Mouse (Mus musculus) forebrain, embryonic 12.5 days (tissue): ENCODE measurements around the gene Gpr3. TPM values are rescaled to one million over a fixed set of nuclear protein-coding genes. Genes with fewer than 3 reads are reported as not detected.
A peak's percentile ranks its signal among the peaks of the same experiment; 100 is the strongest.

Experiments
- ATAC-seq: fragments of 200-750 bp; cut with Nextera tagmentation; 2 replicates; pipeline ENCODE4 v1.8.0; 2017; ENCODE audit warnings: moderate TSS enrichment; ENCODE audit not compliant: low FRiP score
- H3K27ac ChIP-seq: fragments of 300-500 bp; sonication (generic); 2 replicates; pipeline ENCODE4 v1.5.1; 2016; ENCODE audit warnings: mild to moderate bottlenecking
- H3K27me3 ChIP-seq: fragments of 300-500 bp; sonication (generic); 2 replicates; pipeline ENCODE4 v1.6.1; 2016; ENCODE audit warnings: mild to moderate bottlenecking
- H3K36me3 ChIP-seq: fragments of 300-500 bp; sonication (generic); replicated peaks from 2 replicates; pipeline ENCODE4 v1.6.1; 2016; ENCODE audit warnings: mild to moderate bottlenecking
- H3K4me1 ChIP-seq: fragments of 300-500 bp; sonication (generic); 2 replicates; pipeline ENCODE4 v1.6.1; 2016
- H3K4me2 ChIP-seq: fragments of 300-500 bp; sonication (generic); 2 replicates; pipeline ENCODE4 v1.6.1; 2016; ENCODE audit warnings: mild to moderate bottlenecking, moderate library complexity
- H3K4me3 ChIP-seq: fragments of 300-500 bp; sonication (generic); replicated peaks from 2 replicates; pipeline ENCODE4 v1.5.1; 2016; ENCODE audit warnings: mild to moderate bottlenecking
- H3K9ac ChIP-seq: fragments of 300-500 bp; sonication (generic); 2 replicates; pipeline ENCODE4 v1.6.1; 2016; ENCODE audit warnings: mild to moderate bottlenecking
- H3K9me3 ChIP-seq: fragments of 300-500 bp; sonication (generic); 2 replicates; pipeline ENCODE4 v1.6.1; 2016
- WGBS: fragments of 180-500 bp; shearing (Covaris S2); methylation state at CpG from one replicate; pipeline ENCODE4 v1.1.7; 2016; 5-methylcytosine and 5-hydroxymethylcytosine counted together
- polyA plus RNA-seq: library from polyadenylated mRNA; unstranded; fragments of >200 nt; fragmentation: Nextera tagmentation; extraction: Ambion mirVana; gene quantifications from 2 replicates; pipeline ENCODE4 v1.2.1, GENCODE M21; 2016

Gene Gpr3
- polyA plus RNA-seq, 1 experiment from 2014 or later: 0.14 TPM

DNA sequence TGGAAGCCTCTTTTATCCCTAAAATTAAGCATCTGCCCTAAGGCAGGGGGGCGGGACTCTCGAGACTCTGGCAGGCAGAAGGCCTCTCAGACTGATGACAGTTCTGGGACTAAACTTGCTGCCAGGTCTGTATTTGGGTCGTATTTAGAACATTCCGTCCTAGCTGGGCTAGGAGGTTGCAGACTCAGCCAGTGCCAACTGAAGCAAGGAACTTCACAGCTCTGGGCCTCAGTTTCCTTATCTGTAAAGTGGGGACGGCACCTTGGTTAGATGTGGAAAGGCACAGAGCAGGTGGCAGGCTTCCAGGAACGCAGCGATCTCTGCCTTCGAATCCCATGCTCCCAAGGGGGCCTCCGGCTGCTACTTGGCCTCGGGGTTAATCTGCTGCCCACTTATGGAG lies 13.7 kb upstream of the Gpr3 start:
- Histone ChIP-seq H3K4me3 (no peak overlapping the region), H3K4me1 (peaks cover 3% of the 10 kb centered on the region; the same call in 1 of the 2 replicates), H3K4me2 (no peak overlapping the region), H3K9ac (no peak overlapping the region), H3K36me3 (no peaks in the 10 kb centered on the region), H3K27me3 (peaks cover 29% of the 10 kb centered on the region), H3K27ac (no peak overlapping the region), H3K9me3 (no peaks in the 10 kb centered on the region)
- WGBS: 77% methylated on average over 10 of the region's 10 CpGs
- ATAC-seq: no peak

GRCm38 (mm10) chr4:133223875-133224274 lies 11.5 kb upstream of the Gpr3 start:
- H3K27ac ChIP-seq: no peak overlapping the region

DNA sequence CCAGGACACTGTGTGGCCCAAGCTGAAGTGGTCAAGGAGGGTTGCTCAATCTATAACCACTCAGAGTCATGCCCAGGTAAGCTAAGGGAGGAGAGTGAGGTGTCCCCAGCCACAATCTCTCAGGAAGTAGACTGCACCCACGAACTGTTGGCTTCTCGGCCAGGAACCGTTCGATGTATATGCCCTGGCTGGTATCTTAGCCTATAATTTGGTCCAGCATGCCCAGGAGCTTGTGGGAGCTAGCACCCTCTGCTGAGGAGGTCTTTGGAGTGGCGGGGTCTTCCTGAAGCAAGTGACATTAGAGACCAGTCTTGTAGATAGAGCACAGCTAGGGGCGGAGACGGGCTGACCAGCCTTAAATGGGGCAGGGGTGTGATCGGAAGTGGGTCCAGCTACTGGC lies 9.4 kb upstream of the Gpr3 start:
- H3K4me2 ChIP-seq: no peak overlapping the region
- peaks cover 12% of the 10 kb centered on the region for H3K4me1 ChIP-seq
- H3K4me3 ChIP-seq: no peak overlapping the region
- no peak overlapping the region for H3K27ac ChIP-seq
- no peak overlapping the region for H3K9ac ChIP-seq
- no peak for ATAC-seq
- peaks cover 49% of the 10 kb centered on the region for H3K27me3 ChIP-seq
- no peaks in the 10 kb centered on the region for H3K36me3 ChIP-seq
- H3K9me3 ChIP-seq: no peaks in the 10 kb centered on the region
- 84% methylated on average over 8 of the region's 8 CpGs for WGBS

More at GRCm38 (mm10) chr4:133223875-133224274, 11.5 kb upstream of the Gpr3 start:
- Histone ChIP-seq H3K4me1 (peaks cover 9% of the 10 kb centered on the region), H3K4me2 (no peak overlapping the region), H3K4me3 (no peak overlapping the region), H3K9me3 (no peaks in the 10 kb centered on the region), H3K27me3 (peaks cover 49% of the 10 kb centered on the region), H3K9ac (no peak overlapping the region), H3K36me3 (no peaks in the 10 kb centered on the region)
- ATAC-seq: no peak
- 49% methylated on average over 5 of the region's 5 CpGs for WGBS

DNA sequence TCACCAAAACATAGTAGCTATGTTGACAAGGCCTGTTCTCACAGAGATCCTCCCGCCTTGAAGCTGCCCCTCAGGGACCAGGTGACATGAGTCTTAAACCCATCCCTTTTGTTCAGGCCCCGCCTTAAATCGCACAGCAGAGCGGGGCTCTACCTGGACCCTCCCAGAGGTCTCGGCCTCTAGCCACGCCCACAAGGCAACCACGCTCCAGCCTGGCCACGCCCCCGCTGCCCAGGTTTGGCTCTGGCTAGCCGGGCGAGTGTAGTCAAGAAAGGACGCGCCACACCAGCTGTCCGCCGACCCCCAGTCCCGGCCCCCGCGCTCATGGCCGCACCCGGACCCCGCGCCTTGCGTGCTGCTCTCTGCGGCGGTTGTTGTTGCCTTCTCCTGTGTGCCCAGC lies 8.3 kb upstream of the Gpr3 start:
- H3K36me3 ChIP-seq: no peaks in the 10 kb centered on the region
- H3K9ac ChIP-seq: 0 out of 2 replicates have a peak overlapping the region, but pooled peaks have one; percentile 30
- no peaks in the 10 kb centered on the region for H3K9me3 ChIP-seq
- ATAC-seq: no peak
- peak overlapping the region; percentile 53 for H3K4me2 ChIP-seq
- H3K27ac ChIP-seq: no peak overlapping the region
- H3K4me3 ChIP-seq: peak overlapping the region; percentile 24
- H3K4me1 ChIP-seq: peaks cover 12% of the 10 kb centered on the region
- peaks cover 50% of the 10 kb centered on the region for H3K27me3 ChIP-seq
- 1% methylated on average over 25 of the region's 25 CpGs for WGBS

DNA sequence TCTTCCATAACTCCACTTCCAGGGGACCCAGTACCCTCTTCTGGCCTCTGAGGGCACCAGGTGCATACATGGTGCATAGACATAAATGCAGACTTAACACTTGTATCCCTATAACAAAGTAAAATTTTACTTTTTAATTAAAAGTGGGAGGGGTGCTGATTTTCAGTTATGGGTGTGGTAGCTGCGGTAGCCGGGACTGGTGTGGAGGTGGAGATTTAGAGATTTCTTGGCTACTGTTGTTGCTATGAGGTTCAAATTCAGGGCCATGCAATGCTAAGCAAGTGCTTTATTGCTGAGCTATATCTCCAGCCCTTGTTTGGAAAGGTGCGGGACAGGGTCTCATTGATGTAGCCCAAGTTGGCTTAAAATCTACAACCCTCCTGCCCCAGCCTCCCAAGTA lies 6.4 kb upstream of the Gpr3 start:
- no peak for ATAC-seq
- Histone ChIP-seq H3K4me2 (no peak overlapping the region), H3K4me1 (peaks cover 10% of the 10 kb centered on the region), H3K27ac (no peak overlapping the region), H3K36me3 (no peaks in the 10 kb centered on the region), H3K9me3 (no peaks in the 10 kb centered on the region), H3K9ac (no peak overlapping the region), H3K4me3 (no peak overlapping the region), H3K27me3 (peaks cover 66% of the 10 kb centered on the region)
- WGBS: 91% methylated on average over 3 of the region's 3 CpGs

GRCm38 (mm10) chr4:133217641-133218040 lies 5.3 kb upstream of the Gpr3 start:
- Histone ChIP-seq H3K9me3 (no peaks in the 10 kb centered on the region), H3K4me2 (no peak overlapping the region), H3K36me3 (no peaks in the 10 kb centered on the region), H3K4me1 (peaks cover 21% of the 10 kb centered on the region), H3K9ac (no peak overlapping the region), H3K27ac (no peak overlapping the region), H3K4me3 (no peak overlapping the region), H3K27me3 (peaks cover 66% of the 10 kb centered on the region)
- under 1% methylated on average over 5 of the region's 5 CpGs for WGBS
- ATAC-seq: 0 out of 2 replicates have a peak, but pooled peaks have one; percentile 28

DNA sequence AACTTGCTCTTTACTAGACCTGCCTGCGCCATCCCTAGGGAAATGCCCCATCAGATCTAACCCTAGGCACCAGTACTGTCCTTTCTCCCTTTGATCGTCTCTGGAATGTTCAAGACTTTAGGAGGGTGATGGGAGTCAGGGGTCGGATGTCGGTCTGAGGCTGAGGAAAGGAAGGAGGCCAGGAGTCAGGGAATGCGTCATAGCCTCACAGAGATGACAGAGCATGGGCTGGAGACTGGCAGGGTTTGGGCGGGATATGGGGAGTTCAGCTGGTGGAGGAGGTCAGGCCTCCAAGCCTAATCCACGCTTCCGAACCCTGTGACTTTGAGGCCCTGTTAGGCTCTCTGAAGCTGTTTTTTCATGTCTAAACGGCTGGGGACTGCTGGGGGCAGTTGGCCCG lies 1.3 kb upstream of the Gpr3 start:
- Histone ChIP-seq H3K4me2 (peak overlapping the region; percentile 98), H3K36me3 (no peaks in the 10 kb centered on the region), H3K27ac (no peak overlapping the region), H3K9ac (no peak overlapping the region), H3K4me3 (peak overlapping the region; percentile 61), H3K9me3 (no peaks in the 10 kb centered on the region), H3K27me3 (peaks cover 61% of the 10 kb centered on the region), H3K4me1 (peaks cover 24% of the 10 kb centered on the region)
- no peak for ATAC-seq
- 6% methylated on average over 10 of the region's 10 CpGs for WGBS

DNA sequence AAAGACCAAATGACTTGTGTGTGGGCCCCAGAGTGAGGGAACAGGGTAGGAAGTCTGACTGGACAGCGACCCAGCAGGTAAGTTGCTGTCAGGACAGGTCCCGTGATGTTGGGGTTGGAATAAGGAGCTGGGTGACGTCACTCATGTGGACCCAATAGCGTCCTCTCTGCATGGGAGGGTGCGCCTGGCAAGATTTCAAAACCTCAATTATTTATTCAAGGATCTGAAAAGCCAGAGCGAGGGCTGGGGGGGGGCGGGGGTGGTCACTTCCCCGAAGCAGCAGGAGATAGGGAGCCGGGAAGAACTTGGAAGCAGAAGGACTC lies 893 bp upstream of the Gpr3 start:
- H3K4me2 ChIP-seq: peak overlapping the region; percentile 98
- H3K9me3 ChIP-seq: no peaks in the 10 kb centered on the region
- no peak overlapping the region for H3K27ac ChIP-seq
- ATAC-seq: peak; percentile 10; the same call in 1 of the 2 replicates
- peak overlapping the region; percentile 61 for H3K4me3 ChIP-seq
- H3K36me3 ChIP-seq: no peaks in the 10 kb centered on the region
- H3K9ac ChIP-seq: no peak overlapping the region
- peaks cover 24% of the 10 kb centered on the region for H3K4me1 ChIP-seq
- under 1% methylated on average over 9 of the region's 9 CpGs for WGBS
- peaks cover 65% of the 10 kb centered on the region for H3K27me3 ChIP-seq

GRCm38 (mm10) chr4:133212562-133213267 lies 379 bp upstream of the Gpr3 start:
- 1% methylated on average over 44 of the region's 44 CpGs for WGBS

DNA sequence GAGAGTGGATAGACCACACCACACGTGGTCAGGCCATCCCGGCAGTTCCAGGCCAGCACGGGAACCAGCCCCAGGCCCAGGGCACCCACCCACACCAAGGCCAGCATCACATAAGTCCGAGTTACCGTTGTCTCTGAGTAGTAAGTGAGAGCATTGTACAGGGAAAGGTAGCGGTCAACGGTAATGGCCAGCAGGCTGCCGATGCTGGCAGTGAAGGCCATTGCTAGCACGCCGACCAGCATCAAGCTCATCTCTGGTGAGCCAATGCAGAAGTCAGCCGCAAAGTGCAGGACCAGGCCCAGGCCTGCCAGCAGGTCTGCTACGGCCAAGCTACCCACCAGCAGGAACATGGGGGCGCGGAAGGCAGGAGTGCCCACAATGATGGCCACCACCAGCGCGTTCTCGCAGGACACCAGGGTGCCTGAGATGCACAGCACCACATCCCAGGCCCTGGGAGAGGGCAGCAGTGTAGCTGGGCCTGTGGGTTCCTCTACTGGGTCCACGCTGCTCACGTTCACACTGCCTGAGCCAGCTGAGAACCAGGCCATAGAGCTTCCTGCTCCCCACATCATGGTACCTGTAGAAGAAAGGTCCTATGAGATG lies 1.4 kb downstream of the Gpr3 start:
- Histone ChIP-seq H3K27ac (no peak overlapping the region), H3K4me3 (no peak overlapping the region), H3K4me1 (peaks cover 21% of the 10 kb centered on the region), H3K9me3 (no peaks in the 10 kb centered on the region), H3K36me3 (no peaks in the 10 kb centered on the region), H3K4me2 (no peak overlapping the region), H3K27me3 (peaks cover 68% of the 10 kb centered on the region), H3K9ac (no peak overlapping the region)
- 92% methylated on average over 19 of the region's 19 CpGs for WGBS
- ATAC-seq: no peak

More at GRCm38 (mm10) chr4:133212562-133213267, 379 bp upstream of the Gpr3 start:
- peak; percentile 87 for ATAC-seq
- Histone ChIP-seq H3K4me1 (peaks cover 21% of the 10 kb centered on the region), H3K9ac (peak overlapping the region; percentile 58), H3K4me3 (peak overlapping the region; percentile 61), H3K36me3 (no peaks in the 10 kb centered on the region), H3K27ac (no peak overlapping the region), H3K27me3 (peaks cover 68% of the 10 kb centered on the region), H3K9me3 (no peaks in the 10 kb centered on the region), H3K4me2 (peak overlapping the region; percentile 98)

- Histone ChIP-seq H3K4me2 (no peak overlapping the region), H3K4me3 (no peak overlapping the region), H3K9ac (no peak overlapping the region), H3K36me3 (no peaks in the 10 kb centered on the region), H3K27me3 (peaks cover 63% of the 10 kb centered on the region), H3K4me1 (peaks cover 21% of the 10 kb centered on the region), H3K9me3 (no peaks in the 10 kb centered on the region), H3K27ac (no peak overlapping the region)
- 92% methylated on average over 24 of the region's 24 CpGs for WGBS
- ATAC-seq: no peak
Observed at GRCm38 (mm10) chr4:133210023-133210787, 2.1 kb downstream of the Gpr3 start.

GRCm38 (mm10) chr4:133209366-133209765 lies 3.0 kb downstream of the Gpr3 start:
- Histone ChIP-seq H3K4me3 (no peak overlapping the region), H3K9me3 (no peaks in the 10 kb centered on the region), H3K27me3 (peaks cover 56% of the 10 kb centered on the region), H3K4me2 (no peak overlapping the region), H3K9ac (no peak overlapping the region), H3K27ac (no peak overlapping the region), H3K36me3 (no peaks in the 10 kb centered on the region), H3K4me1 (peaks cover 28% of the 10 kb centered on the region)
- no peak for ATAC-seq
- WGBS: 4% methylated on average over 11 of the region's 11 CpGs
